Mouse (Mus musculus) urinary bladder, postnatal 14 days (tissue): ENCODE results near the gene Arhgef2.
A peak's percentile ranks its signal among the peaks of the same experiment; 100 is the strongest.
"Not testable (repeated sequence)": the region's sequence is repeated elsewhere in the genome, so short reads cannot be mapped to it uniquely, and the experiment has no call there.

ENCODE experiments used
- DNase-seq: peaks from one replicate; pipeline ENCODE4 v3.0.0; 2021; ENCODE audit warnings: low spot score

Arhgef2 gene

DNA sequence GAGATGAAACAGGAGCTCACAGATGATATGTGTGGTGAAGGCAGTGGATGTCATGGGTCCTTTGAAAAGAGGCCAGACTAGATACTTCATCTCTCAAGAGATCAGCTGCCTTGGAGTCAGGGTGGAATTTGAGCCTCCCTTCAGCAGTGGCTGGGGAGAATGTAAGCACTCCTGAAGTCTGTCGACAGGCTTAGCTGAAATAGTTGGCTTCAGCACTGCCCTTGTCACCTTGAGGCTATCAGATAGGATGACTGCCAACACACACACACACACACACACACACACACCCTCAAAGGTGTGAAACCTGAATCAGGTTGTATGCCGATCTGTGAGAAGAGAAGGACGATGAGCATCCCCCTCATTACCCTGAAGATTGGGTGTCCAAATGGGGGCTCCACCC is 14.7 kb upstream of the Arhgef2 start:
- DNase-seq: no peak

DNA sequence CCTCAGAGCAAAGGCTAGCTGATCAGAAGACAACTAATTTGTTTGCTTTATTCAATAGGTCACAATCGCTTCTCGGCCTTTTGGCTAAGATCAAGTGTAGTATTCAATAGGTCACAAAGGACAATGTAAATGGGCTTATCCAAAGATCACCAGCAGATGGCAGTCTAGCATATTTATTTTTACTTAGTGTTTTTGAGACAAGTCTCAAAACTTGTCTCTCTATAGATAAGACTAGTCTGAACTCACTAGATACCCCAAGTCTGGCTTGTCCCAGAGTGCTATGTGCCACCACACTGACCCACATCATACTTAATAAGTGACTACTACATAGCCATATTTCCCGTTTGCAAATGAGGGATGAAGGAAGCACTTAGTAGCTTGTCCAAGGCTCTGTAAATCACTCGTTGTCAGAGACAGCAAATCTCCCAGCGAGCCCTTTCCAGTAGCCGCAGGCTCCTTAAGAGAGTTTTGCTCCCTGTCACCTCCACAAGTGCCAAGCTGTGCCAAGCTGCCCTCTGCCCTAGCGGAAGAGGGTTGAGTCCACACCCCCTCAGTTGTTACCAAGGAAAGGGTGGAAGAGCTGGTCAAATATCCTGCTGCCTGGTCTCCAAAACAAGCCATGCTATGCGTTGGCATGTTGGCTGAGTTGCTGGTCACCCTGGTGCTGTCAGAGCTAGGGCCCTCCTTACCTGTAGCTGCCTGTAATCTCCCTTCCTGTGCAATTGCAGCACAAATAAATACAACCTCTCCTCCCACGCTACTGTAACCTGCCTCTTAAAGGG is 13.6 kb upstream of the Arhgef2 start:
- peak; percentile 58 for DNase-seq

DNA sequence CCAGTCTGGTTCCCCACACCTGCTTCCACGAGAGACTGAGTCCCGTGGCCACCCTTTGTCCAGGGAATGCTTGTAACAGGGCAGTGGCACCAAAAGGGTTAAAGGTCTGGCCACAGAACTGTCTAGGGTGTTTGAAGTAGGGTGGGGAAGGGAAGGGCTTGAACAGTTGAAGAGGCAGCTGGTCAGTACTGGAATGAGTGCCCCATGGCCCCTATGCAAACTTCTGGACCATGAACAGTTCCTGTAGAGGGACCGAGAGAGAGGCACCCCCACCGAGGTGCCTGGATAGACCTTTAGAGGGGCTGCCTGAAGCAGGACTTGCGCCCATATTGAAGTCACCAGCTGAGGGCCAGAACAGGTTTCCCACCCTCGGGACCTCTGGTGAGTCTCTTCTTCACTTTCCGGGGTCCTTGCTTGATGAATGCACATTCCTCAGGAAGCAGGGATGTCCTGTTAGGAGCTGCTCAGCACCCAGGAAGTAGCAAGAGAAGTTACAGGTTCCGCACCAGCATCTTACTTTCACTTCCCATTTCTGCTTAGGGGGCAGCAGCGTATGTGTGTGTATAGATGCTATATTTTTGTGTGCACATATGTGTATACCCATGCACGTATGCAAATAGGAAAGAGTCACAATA is 12.7 kb upstream of the Arhgef2 start:
- no peak for DNase-seq

DNA sequence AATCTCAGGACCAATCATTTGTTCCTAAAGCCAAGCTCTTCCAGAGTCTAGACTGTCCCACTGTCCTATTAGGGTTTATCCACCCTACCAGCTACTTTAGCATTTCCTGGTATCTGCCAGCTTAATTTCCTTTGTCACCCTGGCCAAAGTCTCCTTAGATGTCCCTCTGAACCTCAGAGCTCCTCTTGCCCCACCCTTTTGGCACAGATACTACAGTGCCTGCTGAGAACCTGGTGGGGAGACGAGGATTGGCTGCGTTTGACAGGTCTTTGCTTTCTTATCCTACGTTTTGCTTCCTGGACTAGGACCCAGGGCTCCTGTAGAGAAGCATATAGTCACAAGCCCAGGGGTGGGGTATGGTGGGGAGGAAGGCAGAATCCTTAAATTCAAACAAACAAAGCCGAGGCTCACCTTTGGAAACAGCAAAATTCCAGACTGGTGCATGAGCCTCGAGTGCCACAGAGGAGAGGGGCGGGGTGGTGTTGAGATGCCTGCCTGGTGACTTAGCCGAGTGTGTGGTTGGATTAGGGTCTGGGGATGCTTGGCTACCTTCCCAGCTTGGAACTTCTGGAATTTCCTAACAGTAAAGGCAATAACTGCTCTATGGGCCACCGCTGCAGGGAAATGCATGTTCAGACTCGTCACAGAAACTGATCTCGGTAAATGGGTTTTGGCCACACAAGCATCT is 11.7 kb upstream of the Arhgef2 start:
- DNase-seq: no peak

DNA sequence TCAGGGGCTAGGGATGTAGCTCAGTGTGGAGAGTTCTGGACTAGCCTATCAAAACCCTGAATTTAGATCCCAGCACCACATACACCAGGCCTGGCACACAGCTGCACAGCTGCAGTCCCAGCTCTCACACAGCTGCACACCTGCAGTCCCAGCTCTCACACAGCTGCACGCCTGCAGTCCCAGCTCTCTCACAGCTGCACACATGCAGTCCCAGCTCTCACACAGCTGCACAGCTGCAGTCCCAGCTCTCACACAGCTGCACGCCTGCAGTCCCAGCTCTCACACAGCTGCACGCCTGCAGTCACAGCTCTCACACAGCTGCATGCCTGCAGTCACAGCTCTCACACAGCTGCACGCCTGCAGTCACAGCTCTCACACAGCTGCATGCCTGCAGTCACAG is 9.2 kb upstream of the Arhgef2 start:
- DNase-seq: not testable (repeated sequence)

DNA sequence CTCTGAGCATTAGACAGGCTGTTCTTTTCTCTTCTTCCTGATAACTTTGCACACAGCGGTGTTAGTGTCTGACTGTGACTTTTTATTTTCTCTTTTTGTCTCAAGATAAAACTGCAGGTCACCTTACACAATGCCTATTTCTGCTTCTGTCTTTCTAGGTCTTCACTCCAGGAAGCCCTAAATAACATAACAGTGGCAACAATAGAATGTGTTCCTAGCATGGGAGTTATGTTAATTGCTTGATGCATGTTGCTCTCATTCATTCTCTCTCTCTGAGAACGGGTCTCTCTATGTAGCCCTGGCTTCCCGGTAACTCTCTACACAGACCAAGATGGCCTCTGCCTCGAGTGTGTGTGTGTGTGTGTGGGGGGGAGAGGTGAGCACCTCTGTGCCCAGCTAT is 3.3 kb upstream of the Arhgef2 start:
- no peak for DNase-seq

DNA sequence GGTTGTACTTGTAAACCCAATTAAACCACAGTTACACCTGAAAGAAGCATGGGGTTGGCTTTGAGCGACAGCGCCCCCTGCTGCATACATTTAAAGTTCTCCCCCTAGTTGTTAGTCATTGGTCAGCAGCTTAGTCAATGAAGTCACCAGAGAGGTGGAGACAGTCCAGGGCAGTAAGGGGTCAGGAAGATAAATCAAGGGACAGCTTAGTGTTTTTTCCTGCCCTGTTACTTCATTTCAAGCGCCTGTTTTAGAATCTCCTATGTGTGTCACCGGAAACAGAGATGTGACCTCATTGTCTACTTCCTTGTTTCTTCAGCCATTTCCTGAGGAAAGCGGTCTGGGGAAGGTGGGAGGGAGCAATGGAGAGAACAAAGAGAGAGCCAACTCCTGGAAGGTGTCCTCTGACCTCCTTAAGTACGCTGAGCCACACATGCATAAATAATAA is 2.0 kb upstream of the Arhgef2 start:
- peak; percentile 79 for DNase-seq

DNA sequence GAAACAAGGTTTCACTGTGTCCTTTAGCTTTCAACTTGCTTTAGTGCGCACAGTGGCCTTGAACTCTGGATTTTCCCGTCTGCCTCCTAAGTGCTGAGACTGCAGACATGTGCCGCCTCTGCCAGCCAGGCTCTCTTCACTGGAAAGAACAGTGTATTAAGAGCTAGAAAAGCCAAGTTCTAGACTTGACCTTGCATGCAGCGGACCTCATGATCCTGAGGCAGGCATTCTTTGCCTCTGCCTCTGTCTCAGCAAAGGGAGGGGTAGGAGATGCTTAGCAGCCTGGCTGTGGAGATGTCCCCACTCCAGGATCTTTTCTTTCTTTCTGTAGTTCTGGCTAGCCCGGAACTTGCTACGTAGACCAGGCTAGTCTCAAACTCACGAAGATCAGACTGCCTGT is 903 bp upstream of the Arhgef2 start:
- no peak for DNase-seq

DNA sequence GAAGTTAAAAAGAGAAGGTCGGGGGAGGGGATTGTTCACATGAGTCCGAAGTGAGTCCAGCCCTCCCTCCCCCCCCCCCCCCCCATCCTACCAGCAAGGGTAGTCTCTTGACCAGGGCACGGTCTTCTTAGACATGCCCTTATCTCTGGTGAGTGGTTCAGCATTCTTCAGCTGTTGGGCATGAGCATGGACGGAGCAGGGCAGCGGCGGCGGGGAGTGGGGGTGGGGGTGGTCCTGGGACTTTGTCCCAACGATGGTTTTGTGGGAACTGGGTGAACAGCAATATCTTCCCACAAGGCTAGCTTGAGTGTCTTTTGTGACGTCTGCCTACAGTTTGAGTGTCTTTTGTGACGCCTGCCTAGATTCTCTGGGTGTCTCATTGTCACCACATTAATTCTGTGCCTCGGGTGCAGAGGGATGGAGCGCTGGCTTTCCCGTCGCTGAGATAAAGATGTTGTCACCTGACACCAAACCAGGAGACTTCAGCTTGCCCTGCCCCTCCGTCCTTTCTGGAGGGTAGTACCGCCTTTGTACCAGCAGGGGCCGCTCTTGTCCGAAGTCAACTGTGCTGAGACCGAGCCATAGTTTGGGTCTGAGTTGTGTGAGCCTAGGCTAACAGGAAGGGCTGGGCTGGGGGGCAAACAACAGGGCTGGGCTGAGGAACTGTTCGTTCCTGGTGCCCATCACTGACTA is 1.4 kb downstream of the Arhgef2 start:
- peak; percentile 86 for DNase-seq

DNA sequence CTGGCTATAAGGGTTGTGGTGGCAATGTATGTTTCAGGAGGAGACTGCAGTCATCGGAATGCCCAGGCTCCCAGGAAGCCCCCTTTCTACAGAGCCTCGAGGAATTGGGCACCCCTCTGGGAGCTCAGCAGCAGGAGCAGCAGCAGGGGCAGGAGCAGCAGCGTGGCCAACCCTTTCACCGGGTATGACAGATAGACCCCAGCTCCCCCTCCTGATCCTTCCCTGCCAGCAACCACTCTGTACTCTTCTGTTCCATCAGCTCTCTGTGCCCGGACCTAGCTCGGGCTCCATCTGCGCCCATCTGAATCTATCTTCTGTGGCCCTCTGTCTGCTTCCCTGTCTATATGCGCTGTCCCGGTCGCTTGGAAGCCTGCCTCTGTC is 2.0 kb downstream of the Arhgef2 start:
- DNase-seq: no peak

DNA sequence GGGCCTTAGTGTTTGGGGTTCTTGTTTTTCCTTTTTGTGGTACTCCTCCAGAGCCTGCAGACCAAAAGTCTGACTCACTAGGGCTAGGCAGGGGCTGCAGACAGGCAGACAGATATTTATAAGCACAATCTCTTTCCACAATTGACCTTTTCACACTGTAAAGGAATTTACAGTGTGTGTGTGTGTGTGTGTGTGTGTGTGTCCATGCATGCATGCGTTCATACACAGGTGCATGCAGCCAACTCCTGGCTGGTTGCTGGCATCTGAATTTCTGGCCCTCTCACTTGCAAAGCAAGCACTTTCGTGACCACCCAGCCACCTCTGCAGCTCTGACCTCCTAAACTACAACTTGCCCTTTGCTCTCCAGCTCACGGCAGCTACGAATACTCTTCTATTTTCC is 3.3 kb downstream of the Arhgef2 start:
- no peak for DNase-seq

DNA sequence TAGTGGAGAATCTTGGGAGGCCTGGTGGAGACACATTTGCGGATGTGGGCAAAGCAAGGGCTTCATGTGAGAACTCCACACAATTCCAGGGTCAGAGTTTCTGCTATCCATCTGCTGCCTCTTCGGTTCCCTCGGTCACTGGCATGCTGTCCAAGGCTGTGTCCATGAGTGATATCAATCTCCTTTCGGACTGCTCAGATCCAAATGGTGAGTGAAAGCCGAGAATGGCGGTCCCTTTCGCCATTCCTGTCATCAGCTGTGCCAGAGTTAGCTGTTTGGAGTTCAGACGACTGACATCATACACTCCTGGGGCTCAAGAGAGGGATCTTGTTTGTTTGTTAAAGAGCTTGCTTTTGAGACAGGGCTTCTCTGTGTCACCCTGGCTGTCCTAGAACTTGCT is 8.7 kb downstream of the Arhgef2 start:
- DNase-seq: no peak

DNA sequence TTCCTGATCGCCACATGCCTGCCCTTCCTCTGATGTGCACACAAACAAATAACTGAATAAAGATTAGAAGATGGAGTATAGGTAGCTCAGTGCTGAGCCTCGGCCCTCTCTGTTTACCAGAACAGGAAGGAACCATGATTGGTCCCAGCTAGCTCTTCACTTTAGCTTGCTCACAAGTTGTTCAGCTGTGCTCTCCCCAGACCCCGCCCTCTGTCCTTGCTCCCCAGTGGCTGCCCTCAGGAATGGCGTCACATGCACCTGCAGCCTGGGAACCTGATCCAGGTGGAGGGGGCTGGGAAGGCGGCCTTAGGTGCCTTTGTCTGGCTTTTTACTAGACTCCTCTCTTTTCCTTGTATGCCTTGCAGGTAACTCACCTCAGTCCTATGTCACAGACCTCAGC is 9.4 kb downstream of the Arhgef2 start:
- DNase-seq: no peak

DNA sequence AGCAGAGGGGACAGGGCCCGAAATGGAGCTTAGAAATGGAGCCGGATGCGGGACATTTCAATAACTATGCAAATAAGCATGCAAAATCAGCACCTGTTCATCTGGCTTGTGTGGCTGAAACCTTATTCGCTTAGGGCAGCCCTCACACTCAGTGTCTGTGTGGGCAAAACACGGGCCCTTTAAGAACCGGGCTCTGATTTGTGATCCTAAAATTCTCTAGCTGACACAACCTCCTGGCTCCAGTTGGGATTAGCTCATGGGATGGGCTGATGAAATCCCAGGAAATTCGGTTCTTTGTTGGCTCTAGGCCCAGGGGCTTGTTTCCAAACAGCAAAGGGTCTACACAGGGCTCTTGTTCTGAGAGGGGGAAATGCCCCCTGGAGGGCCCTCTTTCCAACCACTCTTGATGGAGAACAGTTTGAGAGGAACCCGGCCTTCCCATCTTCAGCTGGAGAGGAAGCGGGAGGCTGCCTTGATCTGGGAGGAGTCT is 10.2 kb downstream of the Arhgef2 start:
- DNase-seq: peak; percentile 68

DNA sequence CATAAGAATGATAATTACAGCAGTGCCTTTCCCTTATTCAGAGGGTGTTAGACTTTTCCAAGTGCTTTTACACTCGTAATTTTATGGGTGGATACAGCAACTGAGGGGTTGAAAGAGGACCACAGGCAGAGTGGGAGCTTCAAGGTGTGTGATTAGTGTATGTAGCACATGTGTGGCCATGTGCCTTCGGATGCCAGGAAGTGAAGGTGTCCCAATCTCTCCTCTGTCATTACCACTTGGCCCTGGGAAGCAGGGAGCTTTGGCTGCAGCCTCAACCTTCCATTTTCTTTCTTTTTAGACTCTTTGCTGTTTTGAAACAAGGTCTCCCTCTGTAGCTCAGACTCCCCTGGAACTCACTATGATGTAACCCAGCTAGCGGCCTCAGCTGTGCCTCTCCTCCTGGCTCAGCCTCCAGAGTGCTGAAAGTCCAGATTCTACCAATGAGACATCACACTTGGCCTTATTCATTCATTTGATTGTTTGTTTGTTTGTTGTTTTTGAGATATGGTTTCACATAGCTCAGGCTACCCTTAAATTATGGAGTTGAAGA is 11.3 kb downstream of the Arhgef2 start:
- DNase-seq: no peak

DNA sequence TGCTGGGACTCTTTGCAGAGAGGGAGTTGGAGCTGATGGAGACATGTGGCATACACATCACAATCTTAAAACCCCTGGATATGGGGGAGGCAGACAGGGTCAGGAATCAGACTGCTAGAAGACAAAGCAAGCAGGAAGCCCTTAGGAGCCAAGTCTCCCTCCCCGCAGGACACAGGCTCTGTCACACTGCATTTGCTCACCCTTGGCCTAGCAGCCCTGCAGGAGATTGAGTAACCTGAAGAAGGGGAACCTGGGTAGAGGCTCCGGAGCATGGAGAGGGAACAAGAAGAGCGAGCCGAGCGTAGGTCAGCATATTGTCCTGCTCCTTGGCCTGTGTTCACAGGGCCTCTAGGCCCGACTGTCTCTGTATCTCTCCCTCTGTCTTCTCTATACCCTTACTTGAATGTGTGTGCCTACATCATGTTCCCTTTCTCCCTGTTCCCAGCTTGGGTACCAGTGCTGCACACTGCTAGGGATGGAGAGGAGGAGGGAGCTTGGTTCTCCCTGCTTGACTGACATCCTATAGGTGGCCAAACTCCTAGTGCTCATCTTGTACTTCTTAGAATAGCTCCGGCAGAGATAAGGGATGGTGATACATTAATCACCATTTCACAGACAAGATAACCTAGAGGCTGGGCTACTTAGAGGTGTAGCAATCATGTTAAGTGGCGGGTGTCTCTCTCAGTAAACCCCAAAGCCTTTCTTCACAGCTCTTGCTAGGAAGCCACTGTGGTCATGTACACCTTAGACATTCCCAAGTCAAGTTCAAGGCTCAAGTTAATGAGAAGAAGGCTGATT is 12.5 kb downstream of the Arhgef2 start:
- no peak for DNase-seq

DNA sequence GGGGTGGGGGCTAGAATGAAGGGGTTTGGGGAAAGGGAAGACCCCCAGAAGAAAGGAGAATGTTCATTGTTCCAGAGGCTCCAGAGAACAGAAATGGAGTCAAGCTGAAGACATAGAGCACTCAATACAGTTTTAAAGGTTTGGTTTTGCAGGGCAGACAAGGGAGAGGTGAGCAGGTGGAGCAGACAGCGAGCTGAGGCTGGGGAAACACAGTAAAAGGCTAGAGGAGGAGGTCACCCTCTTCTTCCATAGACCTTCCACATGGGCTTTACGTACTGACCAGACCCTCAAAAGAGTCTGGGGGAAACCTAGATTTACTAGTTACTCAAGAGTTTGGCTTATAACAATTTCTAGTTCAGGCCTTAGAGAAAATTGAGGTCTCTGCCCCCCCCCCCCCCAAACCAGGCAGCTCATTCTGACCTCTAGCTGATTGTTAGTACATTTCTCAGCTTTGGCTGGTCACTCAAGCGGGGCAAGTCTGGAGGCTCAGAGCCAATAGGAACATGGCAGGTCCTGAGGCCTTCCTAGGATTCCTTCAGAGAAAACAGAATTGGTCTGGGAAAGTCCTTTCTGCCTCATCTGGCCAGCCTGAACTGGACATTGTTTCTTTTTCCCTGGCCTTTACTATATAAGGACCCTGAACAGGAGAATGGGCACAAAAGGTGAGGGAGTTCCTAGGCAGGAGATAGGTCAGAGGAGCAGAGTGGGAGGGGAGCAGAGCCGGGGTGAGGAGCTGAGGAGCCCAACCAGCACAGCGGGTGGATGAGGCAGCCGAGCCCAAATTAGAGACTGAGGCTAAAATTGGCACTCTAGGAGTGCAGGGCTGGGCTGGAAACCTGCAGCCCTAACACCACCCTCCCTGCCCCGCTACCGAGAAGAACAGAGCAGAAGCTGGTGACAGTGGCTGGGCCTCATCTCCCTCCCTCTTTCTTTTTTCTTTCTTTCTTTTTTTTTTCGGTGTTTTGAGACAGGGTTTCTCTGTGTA is 13.6 kb downstream of the Arhgef2 start:
- DNase-seq: no peak

DNA sequence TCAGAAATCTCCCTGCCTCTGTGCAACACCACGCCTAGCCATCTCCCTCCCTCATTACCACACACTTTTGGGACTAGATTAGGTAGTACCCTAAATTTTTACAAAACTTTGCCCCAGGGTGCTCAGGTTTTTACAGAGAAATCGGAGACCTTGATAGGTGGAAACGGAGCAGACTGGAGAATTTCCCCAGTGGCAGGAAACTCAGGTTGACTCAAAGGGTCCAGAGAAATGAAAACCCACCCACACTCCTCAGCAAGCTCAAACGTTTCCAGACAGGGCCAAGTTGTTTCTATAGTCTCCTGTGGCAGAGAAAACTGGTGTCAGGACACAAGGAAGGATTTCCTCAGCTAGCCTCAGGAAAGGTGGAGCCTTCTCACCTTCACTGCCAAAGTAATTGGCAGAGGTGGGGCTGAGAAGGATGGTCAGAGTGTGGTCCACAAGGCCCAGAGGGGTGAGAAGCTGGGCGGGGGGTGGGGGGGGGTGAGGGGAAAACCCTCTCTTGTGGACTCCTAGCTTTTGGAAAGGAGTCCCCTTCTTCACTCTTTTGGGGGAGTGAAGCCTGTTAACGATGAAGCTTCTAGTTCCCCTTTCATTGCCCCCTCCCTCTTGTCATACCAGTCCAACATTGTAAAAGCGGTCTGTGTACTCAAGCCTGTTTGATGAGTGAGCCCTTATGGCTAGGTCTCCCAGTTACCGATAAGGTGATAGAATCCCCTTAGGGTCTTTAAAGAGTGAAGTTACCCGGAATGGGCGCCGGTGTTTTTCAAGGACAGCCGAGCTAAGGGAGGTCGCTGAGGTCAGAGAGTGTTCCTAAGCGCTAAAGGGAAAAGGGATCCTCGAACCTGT is 14.6 kb downstream of the Arhgef2 start:
- no peak for DNase-seq

DNA sequence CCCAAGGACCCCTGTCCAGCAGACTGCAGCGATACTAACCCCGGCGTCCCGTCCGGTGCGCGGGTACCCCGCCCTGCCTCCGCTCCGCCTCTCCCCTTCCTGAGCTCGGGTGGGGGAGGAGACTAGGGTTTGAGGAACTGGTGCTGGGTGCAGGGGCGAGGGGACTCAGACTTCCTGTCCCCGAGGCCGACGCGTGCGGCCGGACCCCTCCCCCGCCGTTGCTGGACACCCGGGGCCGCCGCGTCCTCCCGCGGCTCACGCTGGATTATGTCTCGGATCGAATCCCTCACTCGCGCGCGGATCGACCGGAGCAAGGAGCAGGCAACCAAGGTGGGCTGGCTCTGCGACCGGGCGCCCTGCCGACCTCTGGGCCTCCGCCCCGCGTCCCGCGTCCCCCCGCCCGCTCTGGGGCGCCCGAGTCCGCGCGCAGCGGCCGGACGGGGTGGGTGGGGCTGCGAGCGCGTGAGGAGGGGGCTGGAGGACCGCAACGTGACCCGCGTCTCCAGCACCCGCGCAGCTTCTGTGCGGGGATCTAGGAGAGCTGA is 15.3 kb downstream of the Arhgef2 start:
- peak; percentile 72 for DNase-seq
